Comparison of ENCODE assay signal across 27 mouse cellular contexts in the genomic region with DNA sequence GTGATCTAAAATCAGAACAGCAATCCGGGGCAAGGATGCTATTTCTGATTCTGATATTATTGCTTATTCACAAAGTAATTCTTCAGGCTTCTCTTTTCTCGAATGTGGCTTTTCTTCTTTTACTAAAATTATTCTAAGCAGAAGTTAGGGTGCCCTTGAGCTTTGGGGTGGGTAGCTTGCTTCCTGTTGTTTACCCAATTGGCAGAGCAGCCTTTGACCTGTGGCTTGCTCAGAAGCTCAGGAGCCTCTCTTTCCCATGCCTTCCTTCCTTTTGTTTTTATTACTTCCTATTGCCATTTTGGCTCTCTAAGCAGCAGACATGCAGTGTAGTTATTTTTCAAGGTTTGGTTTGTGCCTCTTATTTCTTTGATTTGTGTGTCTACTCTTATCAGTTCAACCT.
"Had no signal": no experiment of that assay in that cellular context is flagged by ENCODE, and none has a peak within 500 bp of the region (broad histone marks: within the 10 kb centered on the region; RNA-seq: fewer than 3 reads in every experiment).

No protein-coding gene starts in this region.

- H3K36me3 ChIP-seq: limb, embryonic 10.5 days; limb, embryonic 12.5 days; limb, embryonic 13.5 days; limb, embryonic 15.5 days; liver, embryonic 12.5 days; liver, embryonic 13.5 days; liver, embryonic 15.5 days; lung, embryonic 15.5 days; midbrain, embryonic 10.5 days; midbrain, embryonic 12.5 days; midbrain, embryonic 13.5 days had no signal

- H3K27me3 ChIP-seq: limb, embryonic 12.5 days; limb, embryonic 13.5 days; limb, embryonic 15.5 days; liver, embryonic 12.5 days; liver, embryonic 13.5 days; liver, embryonic 15.5 days; lung, embryonic 15.5 days; megakaryocyte, embryonic 14.5 days; midbrain, embryonic 12.5 days; midbrain, embryonic 13.5 days had no signal

- H3K4me2 ChIP-seq: limb, embryonic 12.5 days; limb, embryonic 13.5 days; limb, embryonic 15.5 days; liver, embryonic 11.5 days; liver, embryonic 12.5 days; liver, embryonic 13.5 days; liver, embryonic 15.5 days; lung, embryonic 14.5 days; lung, embryonic 15.5 days; midbrain, embryonic 12.5 days had no signal

- H3K27ac ChIP-seq: left cerebral cortex, adult 2 months; limb, embryonic 10.5 days; limb, embryonic 12.5 days; limb, embryonic 13.5 days; limb, embryonic 15.5 days; liver, embryonic 12.5 days; liver, embryonic 13.5 days; liver, embryonic 14.5 days; liver, embryonic 15.5 days; lung, embryonic 15.5 days; macrophage; midbrain, embryonic 10.5 days; midbrain, embryonic 12.5 days; midbrain, embryonic 13.5 days had no signal

- H3K4me1 ChIP-seq: limb, embryonic 10.5 days; limb, embryonic 12.5 days; limb, embryonic 13.5 days; limb, embryonic 15.5 days; liver, embryonic 12.5 days; liver, embryonic 13.5 days; liver, embryonic 15.5 days; lung, embryonic 15.5 days; megakaryocyte, embryonic 14.5 days had no signal

- H3K9me3 ChIP-seq: limb, embryonic 10.5 days; limb, embryonic 12.5 days; limb, embryonic 13.5 days; limb, embryonic 15.5 days; liver, embryonic 12.5 days; liver, embryonic 13.5 days; liver, embryonic 15.5 days; lung, embryonic 15.5 days; megakaryocyte, embryonic 14.5 days; midbrain, embryonic 10.5 days; midbrain, embryonic 12.5 days; midbrain, embryonic 13.5 days had no signal

- H3K9ac ChIP-seq: limb, embryonic 12.5 days; limb, embryonic 13.5 days; limb, embryonic 15.5 days; liver, embryonic 12.5 days; liver, embryonic 13.5 days; liver, embryonic 14.5 days; liver, embryonic 15.5 days; liver, postnatal 0 days; lung, embryonic 14.5 days; lung, embryonic 15.5 days; midbrain, embryonic 12.5 days; midbrain, embryonic 13.5 days had no signal

- DNase-seq: liver; liver, embryonic 13.5 days; liver, postnatal 0 days; lung, adult 18-20 months; lung, adult 2 months; lung, postnatal 10 days; lung, postnatal 14 days; lung, postnatal 36 days; lung, postnatal 4 days had no signal

- ATAC-seq: liver, embryonic 12.5 days; liver, postnatal 0 days; lung, postnatal 0 days had no signal

- H3K4me3 ChIP-seq: left cerebral cortex, adult 2 months; limb, embryonic 10.5 days; limb, embryonic 12.5 days; limb, embryonic 13.5 days; limb, embryonic 15.5 days; liver, embryonic 12.5 days; liver, embryonic 13.5 days; liver, embryonic 15.5 days; lung, embryonic 15.5 days; megakaryocyte, embryonic 14.5 days; midbrain, embryonic 10.5 days; midbrain, embryonic 12.5 days; midbrain, embryonic 13.5 days; myocyte had no signal
